Mouse (Mus musculus): ENCODE results near the gene 4930402H24Rik. TPM values are rescaled to one million over a fixed set of nuclear protein-coding genes. Genes with fewer than 3 reads are reported as not detected.
A peak's percentile ranks its signal among the peaks of the same experiment; 100 is the strongest.

The 4930402H24Rik gene
- polyA plus RNA-seq, 1 experiment from 2014 or later = 50.9 TPM

DNA sequence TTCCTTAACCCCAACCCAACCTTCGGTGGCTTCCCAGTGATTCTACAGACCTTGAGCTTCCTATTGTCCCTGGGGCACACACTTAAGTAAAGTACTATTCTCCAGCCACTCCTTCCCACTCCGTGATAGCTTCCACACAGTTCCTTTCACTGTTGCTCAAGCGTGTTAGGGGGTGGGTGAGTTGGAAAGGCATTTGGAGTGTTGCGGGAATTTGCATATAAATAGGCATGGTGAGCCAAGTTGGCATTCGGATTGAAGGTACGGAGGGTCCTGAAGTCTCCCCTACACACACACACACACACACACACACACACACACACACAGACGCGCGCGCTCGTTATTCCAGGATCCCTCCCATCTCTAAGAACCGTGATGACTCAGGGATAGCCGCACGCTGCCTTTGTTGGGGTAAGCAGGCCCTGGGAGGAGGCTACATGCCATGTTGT is 208.4 kb downstream of the 4930402H24Rik start:
- peak overlapping the region; percentile 75 for H3K4me3 ChIP-seq
- peaks cover 75% of the 10 kb centered on the region for H3K27me3 ChIP-seq (ENCODE audit: insufficient read depth, poor library complexity, severe bottlenecking)
- peaks cover 20% of the 10 kb centered on the region for H3K4me1 ChIP-seq (replicated peaks)
- H3K36me3 ChIP-seq = no peaks in the 10 kb centered on the region
- no peaks in the 10 kb centered on the region for H3K9me3 ChIP-seq
- WGBS = 3% methylated on average over 14 of the region's 14 CpGs
- no peak for DNase-seq (ENCODE audit: low spot score)
- peak overlapping the region; percentile 42; the same call in 1 of the 2 replicates for H3K27ac ChIP-seq

DNA sequence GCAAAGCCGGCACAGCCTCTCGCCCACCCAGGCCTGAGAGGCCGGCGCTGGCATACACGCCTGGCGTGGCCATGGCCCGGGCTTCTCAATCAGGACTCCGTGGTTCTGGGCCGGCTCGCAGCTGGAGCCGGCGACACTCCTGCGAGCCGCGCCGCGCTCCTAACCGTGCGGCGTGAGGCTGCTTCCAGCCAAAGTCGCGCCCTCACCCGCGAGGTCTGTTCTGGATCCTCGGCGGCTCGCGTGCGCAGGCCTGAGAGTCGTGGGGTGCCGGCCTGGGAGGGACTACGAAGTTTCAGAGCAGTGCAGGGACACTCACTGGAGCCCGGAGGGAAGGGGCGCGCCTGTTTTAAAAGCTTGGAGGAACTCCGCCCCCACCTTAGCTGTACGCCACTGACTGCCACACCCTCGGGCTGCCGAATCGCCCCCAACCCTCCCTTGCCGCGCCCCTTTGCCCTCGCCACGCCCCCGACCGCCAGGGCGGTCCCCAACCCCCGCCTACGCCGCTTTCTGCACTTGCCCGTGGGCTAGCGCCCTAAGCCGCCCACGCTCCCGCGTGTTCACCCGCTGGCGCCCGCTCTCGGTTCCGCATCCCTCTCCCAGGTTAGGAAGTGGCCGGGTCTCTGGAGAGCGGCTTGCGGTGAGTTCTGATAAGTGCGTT is 208.9 kb downstream of the 4930402H24Rik start, which contains the start of gene Slc4a11:
Slc4a11 (minus strand) TSS at position 367 of the 658 bp plus-strand sequence.
- Histone ChIP-seq H3K27me3 (ENCODE audit: insufficient read depth, poor library complexity, severe bottlenecking) (peaks cover 75% of the 10 kb centered on the region), H3K36me3 (no peaks in the 10 kb centered on the region), H3K27ac (peak within 1 kb of the TSS; percentile 42; the same call in 1 of the 2 replicates), H3K9me3 (no peaks in the 10 kb centered on the region), H3K4me3 (peak within 1 kb of the TSS; percentile 75), H3K4me1 (replicated peaks) (peaks cover 20% of the 10 kb centered on the region)
- peak; percentile 58 for DNase-seq (ENCODE audit: low spot score)
- 1% methylated on average over 65 of the region's 65 CpGs for WGBS

DNA sequence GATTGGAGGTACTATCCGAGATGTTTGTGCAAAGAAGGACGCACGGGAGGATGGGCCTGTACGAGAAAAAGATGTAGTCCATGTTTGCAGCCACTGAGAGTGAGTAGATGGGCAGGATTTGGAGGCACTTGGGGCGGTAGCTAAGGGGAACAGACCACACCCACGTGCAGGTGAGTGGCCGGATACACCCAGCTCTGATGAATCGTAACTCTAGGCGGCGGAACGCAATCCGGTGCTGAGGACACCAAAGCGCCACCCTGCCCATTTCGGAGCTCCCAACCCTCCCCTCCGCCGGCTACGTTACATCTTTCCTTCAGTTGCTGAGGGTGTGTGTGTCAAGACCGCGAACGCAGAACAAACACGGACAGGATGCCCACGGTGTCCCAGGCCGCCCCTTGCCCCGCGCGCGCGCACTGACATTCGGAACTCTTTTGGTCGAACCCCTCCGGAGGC is 209.5 kb downstream of the 4930402H24Rik start:
- peaks cover 20% of the 10 kb centered on the region for H3K4me1 ChIP-seq (replicated peaks)
- H3K4me3 ChIP-seq = peak overlapping the region; percentile 75
- no peak overlapping the region for H3K27ac ChIP-seq
- no peaks in the 10 kb centered on the region for H3K36me3 ChIP-seq
- H3K9me3 ChIP-seq = no peaks in the 10 kb centered on the region
- DNase-seq (ENCODE audit: low spot score) = no peak
- WGBS = 1% methylated on average over 31 of the region's 31 CpGs
- peaks cover 75% of the 10 kb centered on the region for H3K27me3 ChIP-seq (ENCODE audit: insufficient read depth, poor library complexity, severe bottlenecking)

DNA sequence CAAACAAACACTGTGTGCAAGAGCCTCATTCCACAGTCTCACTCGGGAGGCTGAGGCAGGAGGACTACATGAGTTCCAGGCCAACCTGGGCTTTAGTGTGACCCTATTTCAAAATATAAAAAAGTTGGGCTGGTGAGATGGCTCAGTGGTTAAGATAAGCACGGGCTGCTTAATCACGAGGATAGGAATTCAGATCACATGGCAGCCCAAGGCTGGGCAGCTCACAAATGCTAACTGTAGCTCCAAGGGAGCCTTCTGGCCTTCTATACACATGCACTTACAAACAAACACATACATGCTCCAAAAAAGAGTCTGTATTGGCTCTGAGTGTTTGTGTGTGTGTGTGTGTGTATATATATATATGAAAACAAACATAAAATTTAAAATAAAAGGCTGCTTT is 212.6 kb downstream of the 4930402H24Rik start:
- no peak for DNase-seq (ENCODE audit: low spot score)
- Histone ChIP-seq H3K36me3 (no peaks in the 10 kb centered on the region), H3K4me1 (replicated peaks) (peaks cover 20% of the 10 kb centered on the region), H3K9me3 (no peaks in the 10 kb centered on the region), H3K27ac (no peak overlapping the region), H3K4me3 (no peak overlapping the region), H3K27me3 (ENCODE audit: insufficient read depth, poor library complexity, severe bottlenecking) (peaks cover 50% of the 10 kb centered on the region)
- 38% methylated on average over 3 of the region's 3 CpGs for WGBS

DNA sequence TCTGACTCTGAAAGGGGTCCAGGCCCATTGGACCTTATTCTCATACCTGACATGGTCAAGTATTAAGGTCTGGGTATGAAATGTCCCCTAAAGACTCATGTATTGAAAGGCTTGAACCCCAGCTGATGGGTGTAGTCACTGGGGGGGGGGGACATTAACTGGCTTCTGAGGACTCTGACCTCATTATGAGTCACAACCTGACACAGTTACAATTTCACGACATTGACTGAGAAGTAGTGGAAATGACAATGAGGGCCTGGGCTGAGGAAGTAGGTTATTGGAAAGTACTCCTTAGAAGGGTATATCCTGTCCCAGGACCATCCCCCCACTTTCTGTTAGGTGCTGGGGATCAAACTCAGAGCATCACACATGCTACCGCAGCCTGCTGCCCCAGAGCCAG is 217.2 kb downstream of the 4930402H24Rik start:
- H3K27ac ChIP-seq = no peak overlapping the region
- H3K4me1 ChIP-seq (replicated peaks) = no peaks in the 10 kb centered on the region
- no peaks in the 10 kb centered on the region for H3K9me3 ChIP-seq
- H3K27me3 ChIP-seq (ENCODE audit: insufficient read depth, poor library complexity, severe bottlenecking) = peaks cover 5% of the 10 kb centered on the region
- WGBS = 82% methylated on average over 2 of the region's 2 CpGs
- H3K36me3 ChIP-seq = peaks cover 30% of the 10 kb centered on the region
- no peak overlapping the region for H3K4me3 ChIP-seq
- no peak for DNase-seq (ENCODE audit: low spot score)

DNA sequence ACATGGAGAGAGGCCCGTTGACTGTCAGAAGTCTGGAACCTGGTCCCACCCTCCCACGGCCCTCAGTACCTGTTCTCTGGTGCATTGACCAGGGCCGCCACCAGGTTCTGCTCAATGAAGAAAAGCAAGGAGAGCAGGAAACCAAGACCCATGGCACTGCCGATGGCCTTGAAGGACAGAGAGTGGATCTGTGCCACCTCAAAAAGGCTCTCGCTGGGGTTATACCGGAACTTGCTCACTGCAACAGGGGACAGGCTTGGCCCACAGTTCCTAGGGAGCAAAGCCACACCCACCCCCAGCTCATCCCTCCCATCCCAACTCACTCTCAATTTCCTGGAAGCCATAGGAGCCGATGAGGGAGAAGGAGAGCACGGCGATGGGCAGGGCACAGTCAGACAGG is 220.8 kb downstream of the 4930402H24Rik start:
- no peaks in the 10 kb centered on the region for H3K4me1 ChIP-seq (replicated peaks)
- no peak overlapping the region for H3K4me3 ChIP-seq
- H3K27me3 ChIP-seq (ENCODE audit: insufficient read depth, poor library complexity, severe bottlenecking) = no peaks in the 10 kb centered on the region
- no peaks in the 10 kb centered on the region for H3K9me3 ChIP-seq
- 87% methylated on average over 9 of the region's 9 CpGs for WGBS
- H3K27ac ChIP-seq = no peak overlapping the region
- H3K36me3 ChIP-seq = peaks cover 65% of the 10 kb centered on the region
- no peak for DNase-seq (ENCODE audit: low spot score)

DNA sequence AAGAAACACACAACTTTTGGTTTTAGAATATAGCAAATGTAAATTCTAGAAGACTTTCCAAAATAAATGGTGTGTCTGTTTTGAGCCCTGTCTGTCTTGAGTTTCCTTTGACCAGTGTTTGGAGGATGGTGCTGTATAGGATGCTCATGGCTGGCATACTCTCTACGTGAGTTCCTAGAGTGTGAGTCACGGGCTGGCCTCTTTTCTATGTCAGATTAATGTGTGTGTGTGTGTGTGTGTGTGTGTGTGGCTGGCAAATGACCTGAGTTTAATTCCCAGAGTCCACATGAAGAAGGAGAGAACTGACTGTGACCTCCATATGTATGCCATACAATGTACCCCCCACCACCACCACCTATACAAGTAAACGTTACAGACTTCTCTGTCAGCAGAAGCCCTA is 224.7 kb downstream of the 4930402H24Rik start:
- WGBS = 90% methylated on average over 3 of the region's 3 CpGs
- Histone ChIP-seq H3K36me3 (peaks cover 97% of the 10 kb centered on the region), H3K27ac (no peak overlapping the region), H3K9me3 (no peaks in the 10 kb centered on the region), H3K4me1 (replicated peaks) (no peaks in the 10 kb centered on the region), H3K4me3 (no peak overlapping the region), H3K27me3 (ENCODE audit: insufficient read depth, poor library complexity, severe bottlenecking) (no peaks in the 10 kb centered on the region)
- DNase-seq (ENCODE audit: low spot score) = no peak

DNA sequence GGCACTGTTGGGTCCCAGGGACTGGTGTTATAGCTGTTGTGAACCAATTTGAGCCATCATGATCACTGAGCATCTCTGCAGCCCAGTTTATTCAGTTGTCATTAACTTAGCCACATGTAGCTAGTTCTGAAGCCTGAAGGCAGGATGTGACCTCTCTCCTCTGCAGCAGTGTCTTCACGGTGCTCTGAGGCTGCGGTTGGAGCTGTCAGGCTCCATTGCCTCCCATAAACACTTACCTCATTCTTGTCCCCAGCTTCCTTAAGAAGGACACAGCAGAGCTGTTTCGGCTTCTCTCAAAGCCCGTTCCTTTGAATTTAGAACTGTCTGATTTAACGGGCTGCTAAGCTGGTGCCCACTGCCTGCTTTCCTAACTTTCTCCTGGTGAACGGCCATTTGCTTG is 226.3 kb downstream of the 4930402H24Rik start:
- Histone ChIP-seq H3K36me3 (peaks cover 100% of the 10 kb centered on the region), H3K27ac (no peak overlapping the region), H3K27me3 (ENCODE audit: insufficient read depth, poor library complexity, severe bottlenecking) (no peaks in the 10 kb centered on the region), H3K4me1 (replicated peaks) (no peaks in the 10 kb centered on the region), H3K4me3 (no peak overlapping the region), H3K9me3 (no peaks in the 10 kb centered on the region)
- DNase-seq (ENCODE audit: low spot score) = no peak
- 94% methylated on average over 6 of the region's 6 CpGs for whole genome bisulfite sequencing

DNA sequence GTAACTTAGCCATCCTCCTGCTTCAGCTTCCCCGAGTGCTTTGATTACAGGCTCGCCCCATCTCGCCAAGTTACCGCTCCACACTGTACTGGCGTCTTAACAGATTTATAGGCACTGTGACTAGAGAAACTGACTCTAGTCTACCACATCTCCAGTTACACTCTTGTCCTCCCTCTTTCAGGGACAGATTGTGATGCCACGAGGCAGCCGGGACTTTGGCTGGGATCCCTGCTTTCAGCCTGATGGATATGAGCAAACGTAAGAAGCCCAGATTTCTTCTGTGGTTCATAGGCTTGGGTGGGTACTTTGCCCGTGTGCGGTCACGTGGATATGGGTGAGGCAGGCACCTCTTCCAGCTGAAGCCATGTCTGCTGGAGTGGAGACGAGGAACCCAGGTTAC is 227.1 kb downstream of the 4930402H24Rik start:
- WGBS = 95% methylated on average over 12 of the region's 12 CpGs
- H3K4me1 ChIP-seq (replicated peaks) = no peaks in the 10 kb centered on the region
- H3K27me3 ChIP-seq (ENCODE audit: insufficient read depth, poor library complexity, severe bottlenecking) = no peaks in the 10 kb centered on the region
- DNase-seq (ENCODE audit: low spot score) = no peak
- H3K9me3 ChIP-seq = no peaks in the 10 kb centered on the region
- H3K36me3 ChIP-seq = peaks cover 100% of the 10 kb centered on the region
- no peak overlapping the region for H3K4me3 ChIP-seq
- no peak overlapping the region for H3K27ac ChIP-seq

DNA sequence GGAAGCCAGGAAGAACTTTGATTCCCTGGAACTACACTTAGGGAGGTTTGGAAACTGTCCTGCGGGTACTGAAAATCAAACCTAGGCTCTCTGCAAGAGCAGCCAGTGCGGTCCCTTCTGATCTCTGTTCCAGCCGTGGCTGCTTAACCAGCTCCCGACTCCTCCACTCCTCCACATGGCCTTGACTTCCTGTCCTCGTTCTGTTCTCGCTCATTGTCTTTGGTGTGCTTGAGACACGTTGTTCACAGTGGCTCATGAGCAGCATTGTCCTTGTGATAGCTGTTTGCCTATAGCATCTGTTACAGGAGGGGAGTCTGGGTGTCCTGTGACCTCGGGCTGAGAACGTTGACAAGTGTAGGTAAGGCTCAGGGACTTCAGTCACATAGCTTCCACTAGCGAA is 229.0 kb downstream of the 4930402H24Rik start:
- peaks cover 98% of the 10 kb centered on the region for H3K36me3 ChIP-seq
- WGBS = 91% methylated on average over 10 of the region's 10 CpGs
- DNase-seq (ENCODE audit: low spot score) = no peak
- H3K9me3 ChIP-seq = no peaks in the 10 kb centered on the region
- no peaks in the 10 kb centered on the region for H3K4me1 ChIP-seq (replicated peaks)
- no peak overlapping the region for H3K4me3 ChIP-seq
- no peak overlapping the region for H3K27ac ChIP-seq
- no peaks in the 10 kb centered on the region for H3K27me3 ChIP-seq (ENCODE audit: insufficient read depth, poor library complexity, severe bottlenecking)

DNA sequence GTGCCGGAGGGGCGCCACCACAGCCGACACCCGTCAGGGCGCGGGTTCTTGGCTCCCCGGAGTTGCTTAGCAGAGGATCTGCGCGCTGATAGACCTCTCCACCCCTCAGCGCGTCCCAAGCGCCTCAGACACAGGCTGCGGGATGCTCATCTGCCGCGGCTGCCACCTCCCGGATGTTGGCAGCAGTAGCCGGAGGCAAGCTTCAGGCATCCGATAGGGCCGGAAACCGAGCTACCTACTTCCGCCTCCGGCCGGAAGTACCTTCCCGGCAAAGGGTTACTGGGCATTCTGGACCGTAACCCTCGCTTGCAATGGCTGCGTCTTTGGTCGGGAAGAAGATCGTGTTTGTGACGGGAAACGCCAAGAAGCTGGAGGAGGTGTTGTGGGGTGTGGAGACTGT is 238.6 kb downstream of the 4930402H24Rik start, which contains the start of gene Itpa:
Itpa (plus strand) TSS at position 52 of the 400 bp plus-strand sequence.
- H3K36me3 ChIP-seq = peaks cover 23% of the 10 kb centered on the region
- DNase-seq (ENCODE audit: low spot score) = peak; percentile 91
- no peaks in the 10 kb centered on the region for H3K9me3 ChIP-seq
- H3K27ac ChIP-seq = peak within 1 kb of the TSS; percentile 89
- peak within 1 kb of the TSS; percentile 81 for H3K4me3 ChIP-seq
- under 1% methylated on average over 31 of the region's 31 CpGs for WGBS
- H3K4me1 ChIP-seq (replicated peaks) = peaks cover 41% of the 10 kb centered on the region
- no peaks in the 10 kb centered on the region for H3K27me3 ChIP-seq (ENCODE audit: insufficient read depth, poor library complexity, severe bottlenecking)

DNA sequence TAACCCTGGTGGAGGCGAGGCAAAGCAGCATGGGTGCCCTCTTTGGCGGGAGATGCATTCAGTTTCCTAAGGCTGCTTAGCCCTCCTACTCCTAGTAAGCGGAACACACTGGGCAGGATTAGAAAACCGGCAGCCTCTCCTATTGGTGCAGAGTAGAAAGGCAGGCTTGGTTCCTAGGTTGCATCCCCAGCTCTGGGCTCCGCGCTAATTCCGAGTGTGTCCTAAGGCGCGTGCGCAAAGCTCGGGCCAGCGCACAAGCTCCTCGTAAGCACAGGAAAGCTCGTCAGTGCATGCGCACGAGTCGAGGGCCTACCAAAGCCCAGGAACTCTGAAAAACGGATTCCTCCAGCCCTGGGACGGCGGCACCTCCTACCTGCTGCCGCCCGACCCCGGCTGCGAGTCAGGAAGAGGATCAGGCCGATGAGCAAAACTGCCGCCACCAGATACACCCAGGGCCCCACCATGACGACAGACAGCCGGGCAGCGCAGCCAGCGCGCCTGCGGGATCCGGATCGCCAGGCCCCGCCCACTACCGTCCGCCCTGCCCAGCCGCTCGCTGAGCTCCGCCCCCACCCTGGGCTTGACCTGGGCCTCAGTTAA is 242.0 kb downstream of the 4930402H24Rik start, which contains the start of gene Ddrgk1:
Ddrgk1 (minus strand) TSS at position 558 of the 600 bp plus-strand sequence.
- Histone ChIP-seq H3K9me3 (no peaks in the 10 kb centered on the region), H3K4me1 (replicated peaks) (peaks cover 34% of the 10 kb centered on the region), H3K4me3 (peak within 1 kb of the TSS; percentile 67), H3K36me3 (peaks cover 37% of the 10 kb centered on the region), H3K27me3 (ENCODE audit: insufficient read depth, poor library complexity, severe bottlenecking) (no peaks in the 10 kb centered on the region), H3K27ac (peak within 1 kb of the TSS; percentile 98)
- peak; percentile 94 for DNase-seq (ENCODE audit: low spot score)
- under 1% methylated on average over 40 of the region's 40 CpGs for WGBS

DNA sequence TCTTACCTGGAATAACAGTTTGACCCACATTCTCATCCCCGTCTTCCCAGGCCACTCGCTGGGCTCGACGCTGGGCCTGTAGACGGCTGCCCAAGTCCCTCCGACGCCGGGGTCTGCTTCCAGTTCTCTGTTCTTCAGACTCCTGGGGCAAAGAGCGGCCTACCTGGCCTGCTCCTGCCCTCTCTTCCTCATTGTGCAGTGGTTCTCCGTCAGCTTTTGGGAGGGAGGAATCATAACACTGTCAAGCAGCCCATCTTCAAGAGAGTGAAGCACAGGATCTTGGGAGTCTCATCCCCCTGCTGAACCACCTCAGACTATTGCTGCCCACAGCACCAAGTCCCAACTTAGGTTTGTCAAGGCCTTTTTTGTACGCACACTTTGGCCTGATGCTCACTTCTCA is 242.9 kb downstream of the 4930402H24Rik start:
- Histone ChIP-seq H3K4me3 (peak overlapping the region; percentile 67), H3K27me3 (ENCODE audit: insufficient read depth, poor library complexity, severe bottlenecking) (no peaks in the 10 kb centered on the region), H3K27ac (peak overlapping the region; percentile 98), H3K4me1 (replicated peaks) (peaks cover 26% of the 10 kb centered on the region), H3K36me3 (peaks cover 46% of the 10 kb centered on the region), H3K9me3 (no peaks in the 10 kb centered on the region)
- WGBS = 89% methylated on average over 11 of the region's 11 CpGs
- no peak for DNase-seq (ENCODE audit: low spot score)
